Mouse (Mus musculus) neural tube, embryonic 11.5 days (tissue): ENCODE data around the gene Olfr394. TPM values are rescaled to one million over a fixed set of nuclear protein-coding genes. Genes with fewer than 3 reads are reported as not detected.
"Not testable (repeated sequence)": the region's sequence is repeated elsewhere in the genome, so short reads cannot be mapped to it uniquely, and the experiment has no call there.

ENCODE experiments used
- ATAC-seq: fragments of 200-750 bp; cut with Nextera tagmentation; 2 replicates; pipeline ENCODE4 v1.8.0; 2017; ENCODE audit warnings: moderate number of reproducible peaks, mild to moderate bottlenecking, moderate TSS enrichment, moderate library complexity; ENCODE audit not compliant: insufficient read depth, low FRiP score, low TSS enrichment
- DNase-seq: peaks from one replicate; pipeline ENCODE4 v3.0.0-alpha.2; 2015; ENCODE audit warnings: low spot score
- H3K27ac ChIP-seq: fragments of 300-500 bp; sonication (generic); 2 replicates; pipeline ENCODE4 v1.5.1; 2014; ENCODE audit warnings: low read depth, mild to moderate bottlenecking, low read length
- H3K27me3 ChIP-seq: fragments of 300-500 bp; sonication (generic); 2 replicates; pipeline ENCODE4 v1.6.1; 2014; ENCODE audit warnings: mild to moderate bottlenecking, low read length, mixed read lengths; ENCODE audit not compliant: control insufficient read depth, insufficient read depth
- H3K36me3 ChIP-seq: fragments of 300-500 bp; sonication (generic); 2 replicates; pipeline ENCODE4 v1.6.1; 2014; ENCODE audit warnings: mild to moderate bottlenecking, low read length, moderate library complexity, mixed read lengths; ENCODE audit not compliant: control insufficient read depth, insufficient read depth
- H3K4me1 ChIP-seq: fragments of 300-500 bp; sonication (generic); 2 replicates; pipeline ENCODE4 v1.6.1; 2014; ENCODE audit warnings: low read length, mixed read lengths; ENCODE audit not compliant: control insufficient read depth, insufficient read depth
- H3K4me2 ChIP-seq: fragments of 300-500 bp; sonication (generic); 2 replicates; pipeline ENCODE4 v1.6.1; 2014; ENCODE audit warnings: low read depth, mild to moderate bottlenecking, moderate library complexity
- H3K4me3 ChIP-seq: fragments of 300-500 bp; sonication (generic); 2 replicates; pipeline ENCODE4 v1.5.1; 2014; ENCODE audit warnings: low read depth, low read length
- H3K9ac ChIP-seq: fragments of 300-500 bp; sonication (generic); 2 replicates; pipeline ENCODE4 v1.6.1; 2014; ENCODE audit warnings: mild to moderate bottlenecking, low read length
- H3K9me3 ChIP-seq: fragments of 300-500 bp; sonication (generic); 2 replicates; pipeline ENCODE4 v1.6.1; 2016; ENCODE audit warnings: low read length; ENCODE audit not compliant: control insufficient read depth
- WGBS: fragments of 180-500 bp; shearing (Covaris S2); extraction: QIAGEN DNeasy Blood & Tissue Kit; methylation state at CpG from one replicate; pipeline ENCODE4 v1.1.7; 2014; 5-methylcytosine and 5-hydroxymethylcytosine counted together
- polyA plus RNA-seq: library from polyadenylated mRNA; unstranded; fragments of >200 nt; fragmentation: Nextera tagmentation; extraction: Ambion mirVana; gene quantifications from 2 replicates; pipeline ENCODE4 v1.2.1, GENCODE M21; 2014

The Olfr394 gene
- not detected in 2 replicates for polyA plus RNA-seq

GRCm38 (mm10) chr11:73890671-73891070 is at the start of gene Olfr394:
Gene Olfr394, minus strand, starts transcription at chr11:73890771.
- H3K4me2 ChIP-seq, result no peak within 1 kb of the TSS
- no peaks in the 10 kb centered on the region for H3K4me1 ChIP-seq
- no peak within 1 kb of the TSS for H3K27ac ChIP-seq
- no peaks in the 10 kb centered on the region for H3K36me3 ChIP-seq
- H3K9me3 ChIP-seq, result no peaks in the 10 kb centered on the region; the same call in 1 of the 2 replicates
- DNase-seq, result no peak
- H3K9ac ChIP-seq, result no peak within 1 kb of the TSS
- no peak for ATAC-seq
- no peak within 1 kb of the TSS for H3K4me3 ChIP-seq
- H3K27me3 ChIP-seq, result no peaks in the 10 kb centered on the region
- WGBS, result 94% methylated on average over 1 of the region's 1 CpGs

- no peak for ATAC-seq
- no peak for DNase-seq
- Histone ChIP-seq H3K9me3 (0 out of 2 replicates have a peak, but pooled peaks cover 4% of the 10 kb centered on the region), H3K9ac (no peak within 1 kb of the TSS), H3K4me3 (no peak within 1 kb of the TSS), H3K4me1 (no peaks in the 10 kb centered on the region), H3K27ac (no peak within 1 kb of the TSS), H3K4me2 (no peak within 1 kb of the TSS), H3K36me3 (no peaks in the 10 kb centered on the region), H3K27me3 (no peaks in the 10 kb centered on the region)
These were observed 45.8 kb upstream of the Olfr394 start, which contains the start of gene Olfr23 for GRCm38 (mm10) chr11:73936377-73936776. Gene Olfr23, plus strand, starts transcription at chr11:73936677.

- not testable (repeated sequence) for H3K4me1 ChIP-seq, H3K4me3 ChIP-seq, H3K27ac ChIP-seq, DNase-seq, H3K36me3 ChIP-seq, H3K9ac ChIP-seq, H3K4me2 ChIP-seq, ATAC-seq, H3K27me3 ChIP-seq, H3K9me3 ChIP-seq
- WGBS, result 80% methylated on average over 4 of the region's 4 CpGs
These were observed 18.6 kb upstream of the Olfr394 start, which contains the start of gene Olfr395 for GRCm38 (mm10) chr11:73909199-73909598. Gene Olfr395, minus strand, starts transcription at chr11:73909299.

- Histone ChIP-seq H3K4me3 (no peak within 1 kb of the TSS), H3K9ac (no peak within 1 kb of the TSS), H3K4me1 (no peaks in the 10 kb centered on the region), H3K36me3 (no peaks in the 10 kb centered on the region), H3K4me2 (no peak within 1 kb of the TSS), H3K27ac (no peak within 1 kb of the TSS), H3K27me3 (no peaks in the 10 kb centered on the region), H3K9me3 (peaks cover 4% of the 10 kb centered on the region)
- ATAC-seq (no peak), DNase-seq (no peak)
These were observed 39.2 kb downstream of the Olfr394 start, which contains the start of gene Olfr393 for GRCm38 (mm10) chr11:73851354-73851753. Gene Olfr393, minus strand, starts transcription at chr11:73851454.

Other genes starting within 250 kb of the Olfr394 start
- gene Zfp735, start 202.0 kb downstream of the Olfr394 start, polyA plus RNA-seq, result not detected in 2 replicates
- not detected in 2 replicates for gene Olfr389, start 110.1 kb downstream of the Olfr394 start, polyA plus RNA-seq
- gene Olfr390, start 107.8 kb downstream of the Olfr394 start, polyA plus RNA-seq, result not detected in 2 replicates
- gene Olfr391-ps, start 87.7 kb downstream of the Olfr394 start, polyA plus RNA-seq, result not detected in 2 replicates
- not detected in 2 replicates for gene Olfr392, start 73.7 kb downstream of the Olfr394 start, polyA plus RNA-seq
- not detected in 2 replicates for gene Olfr393, start 39.3 kb downstream of the Olfr394 start, polyA plus RNA-seq
- gene Olfr395, start 18.5 kb upstream of the Olfr394 start, polyA plus RNA-seq, result not detected in 2 replicates
- gene Olfr23, start 45.9 kb upstream of the Olfr394 start, polyA plus RNA-seq, result not detected in 2 replicates
- not detected in 2 replicates for gene Olfr397, start 70.0 kb upstream of the Olfr394 start, polyA plus RNA-seq
- not detected in 2 replicates for gene Olfr398, start 99.6 kb upstream of the Olfr394 start, polyA plus RNA-seq
- gene Olfr139, start 165.8 kb upstream of the Olfr394 start, polyA plus RNA-seq, result not detected in 2 replicates
- not detected in 2 replicates for gene Olfr399, start 165.8 kb upstream of the Olfr394 start, polyA plus RNA-seq
- gene Zfp616, start 179.2 kb upstream of the Olfr394 start, polyA plus RNA-seq, result not detected in 2 replicates
- not detected in 2 replicates for gene Olfr401, start 222.9 kb upstream of the Olfr394 start, polyA plus RNA-seq